Mouse (Mus musculus): ENCODE data around the gene Scube3. TPM values are rescaled to one million over a fixed set of nuclear protein-coding genes. Genes with fewer than 3 reads are reported as not detected.
"Not testable (repeated sequence)": the region's sequence is repeated elsewhere in the genome, so short reads cannot be mapped to it uniquely, and the experiment has no call there.

The Scube3 gene
- total and polyA plus RNA-seq, 3 experiments: 0.99 to 1.6 (median 1.0) TPM

DNA sequence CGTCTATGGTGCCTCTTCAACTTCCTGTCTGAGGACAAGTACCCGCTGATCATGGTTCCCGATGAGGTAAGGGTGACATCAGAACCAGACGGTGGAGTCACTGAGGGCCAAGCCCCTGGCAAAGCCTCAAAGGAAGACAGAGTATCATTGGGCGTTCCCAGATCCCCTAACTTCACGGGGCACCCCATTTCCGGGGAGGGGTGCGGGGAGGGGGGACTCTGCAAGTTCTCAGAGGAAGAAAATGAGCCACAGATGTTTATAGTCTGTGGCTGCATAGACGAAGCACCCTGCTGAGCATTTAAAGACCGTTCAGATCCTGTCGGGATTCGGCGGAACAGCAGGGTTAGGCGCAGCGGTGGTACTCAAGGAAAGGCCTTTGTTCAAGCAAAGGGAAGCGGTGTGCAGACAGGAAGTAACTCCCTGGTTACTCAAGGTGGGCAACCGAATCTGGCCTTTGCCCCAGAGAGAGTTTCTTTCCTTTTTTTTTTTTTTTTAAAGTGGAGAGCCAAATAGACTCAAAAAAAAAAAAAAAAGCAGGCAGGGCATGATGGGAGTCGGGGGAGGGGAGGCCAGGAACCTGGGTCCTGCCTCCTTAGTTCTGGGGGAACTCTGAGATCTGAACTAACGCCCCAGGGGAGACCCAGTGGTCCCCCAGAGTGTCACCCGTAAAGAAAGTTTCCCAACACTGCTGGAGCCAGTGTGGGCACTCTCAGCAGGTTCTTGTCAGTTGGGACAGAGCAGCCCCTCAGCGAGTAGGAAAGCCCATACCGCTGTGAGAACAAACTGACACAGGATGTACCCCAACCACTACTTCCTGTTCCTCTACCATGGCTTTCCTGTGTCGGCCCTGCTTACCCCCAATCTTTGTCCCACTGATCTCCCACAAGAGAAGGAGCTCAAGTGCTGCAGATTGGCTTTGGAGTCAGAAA is 76.0 kb downstream of the Scube3 start:
- H3K27ac ChIP-seq: peak overlapping the region; percentile 47
- no peaks in the 10 kb centered on the region for H3K36me3 ChIP-seq (ENCODE audit: control insufficient read depth, insufficient read depth, low read length)
- intact Hi-C loops (cut with DNase I): no loop called here
- H3K9ac ChIP-seq (ENCODE audit: low read depth, low read length): no peak overlapping the region
- H3K4me1 ChIP-seq (ENCODE audit: control insufficient read depth, insufficient read depth, low read length): no peaks in the 10 kb centered on the region
- no peaks in the 10 kb centered on the region for H3K27me3 ChIP-seq (ENCODE audit: control insufficient read depth, insufficient read depth, low read length)
- peak in 1 of 2 experiments; percentile 46 for DNase-seq
- H3K79me2 ChIP-seq (replicated peaks; ENCODE audit: control insufficient read depth, insufficient read depth, low read length): no peaks in the 10 kb centered on the region
- 19% methylated on average over 23 of the region's 23 CpGs for WGBS
- TF ChIP-seq EP300 (IDR thresholded peaks at IDR 0.05; ENCODE audit: insufficient read depth, low read depth, low read length) (no peak), POLR2A (IDR thresholded peaks at IDR 0.05; ENCODE audit: insufficient read depth, low read depth, low read length) (no peak), CTCF (IDR thresholded peaks at IDR 0.05) (peak; percentile 9)
- no peak overlapping the region for H3K4me3 ChIP-seq

DNA sequence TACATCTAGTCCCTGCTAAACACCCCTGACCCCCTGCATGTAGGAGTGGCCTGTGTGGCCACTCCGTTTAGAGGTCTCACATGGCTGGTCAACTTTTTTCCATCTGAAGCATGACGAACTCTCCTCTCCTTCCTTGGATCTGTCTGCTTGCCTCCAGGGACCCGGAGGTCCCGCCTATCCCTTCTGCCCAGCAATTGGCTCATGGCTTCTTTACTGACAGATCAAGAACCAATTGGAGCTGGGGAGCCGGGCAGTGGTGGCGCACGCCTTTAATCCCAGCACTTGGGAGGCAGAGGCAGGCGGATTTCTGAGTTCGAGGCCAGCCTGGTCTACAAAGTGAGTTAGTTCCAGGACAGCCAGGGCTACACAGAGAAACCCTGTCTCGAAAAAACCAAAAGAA is 80.5 kb downstream of the Scube3 start:
- DNase-seq; H3K4me3 ChIP-seq; H3K27ac ChIP-seq; H3K27me3 ChIP-seq (ENCODE audit: control insufficient read depth, insufficient read depth, low read length); H3K36me3 ChIP-seq (ENCODE audit: control insufficient read depth, insufficient read depth, low read length); H3K79me2 ChIP-seq (replicated peaks; ENCODE audit: control insufficient read depth, insufficient read depth, low read length); H3K4me1 ChIP-seq (ENCODE audit: control insufficient read depth, insufficient read depth, low read length); H3K9ac ChIP-seq (ENCODE audit: low read depth, low read length): not testable (repeated sequence)
- 88% methylated on average over 10 of the region's 10 CpGs for WGBS
- intact Hi-C loops (cut with DNase I): loop anchor here (2.0 kb wide), 1 partner anchor 16 kb away; the partner anchor contains the start of gene Def6

- DNase-seq: peak; percentile 92 to 93
- intact Hi-C loops (cut with DNase I): loop anchor here (2.0 kb wide), 1 partner anchor 17 kb away; the partner anchor contains the start of gene Def6
- Histone ChIP-seq H3K36me3 (ENCODE audit: control insufficient read depth, insufficient read depth, low read length) (no peaks in the 10 kb centered on the region), H3K79me2 (replicated peaks; ENCODE audit: control insufficient read depth, insufficient read depth, low read length) (no peaks in the 10 kb centered on the region), H3K9ac (ENCODE audit: low read depth, low read length) (peak overlapping the region; percentile 82), H3K27me3 (ENCODE audit: control insufficient read depth, insufficient read depth, low read length) (no peaks in the 10 kb centered on the region), H3K4me3 (peak overlapping the region; percentile 58), H3K27ac (peak overlapping the region; percentile 82), H3K4me1 (ENCODE audit: control insufficient read depth, insufficient read depth, low read length) (peaks cover 4% of the 10 kb centered on the region)
- TF ChIP-seq POLR2A (IDR thresholded peaks at IDR 0.05; ENCODE audit: insufficient read depth, low read depth, low read length) (peak; percentile 72), CTCF (IDR thresholded peaks at IDR 0.05) (peak; percentile 47), EP300 (IDR thresholded peaks at IDR 0.05; ENCODE audit: insufficient read depth, low read depth, low read length) (0 out of 2 replicates have a peak, but pooled peaks have one; percentile 38)
- 2% methylated on average over 46 of the region's 46 CpGs for WGBS
Measured at GRCm38 (mm10) chr17:28223561-28224391, 81.8 kb downstream of the Scube3 start.

Other genes starting within 250 kb of the Scube3 start
- gene Anks1, start 232.8 kb upstream of the Scube3 start, total RNA-seq (2021): 10 to 100 TPM; 51.6 to 76.4 TPM
- 64.4 and 90.1 TPM in 2 replicates for gene Anks1, start 232.8 kb upstream of the Scube3 start, polyA plus RNA-seq (2012; rRNA removed)
- 10 to 100 TPM; 21.5 to 21.6 TPM for gene Taf11, start 232.3 kb upstream of the Scube3 start, total RNA-seq (2021)
- 12.5 and 13.2 TPM in 2 replicates for gene Taf11, start 232.3 kb upstream of the Scube3 start, polyA plus RNA-seq (2012; rRNA removed)
- not detected for gene Tcp11, start 61.5 kb upstream of the Scube3 start, total RNA-seq (2021)
- 1.4 and 1.8 TPM in 2 replicates for gene Tcp11, start 61.5 kb upstream of the Scube3 start, polyA plus RNA-seq (2012; rRNA removed)
- 10 to 100 TPM; 12.4 to 12.5 TPM for gene Zfp523, start 35.0 kb downstream of the Scube3 start, total RNA-seq (2021)
- 22.9 and 30.8 TPM in 2 replicates for gene Zfp523, start 35.0 kb downstream of the Scube3 start, polyA plus RNA-seq (2012; rRNA removed)
- 1 to 10 TPM; 2.9 to 4.5 TPM for gene Def6, start 65.6 kb downstream of the Scube3 start, total RNA-seq (2021)
- gene Def6, start 65.6 kb downstream of the Scube3 start, polyA plus RNA-seq (2012; rRNA removed): 3.4 and 4.0 TPM in 2 replicates
- gene Ppard, start 90.6 kb downstream of the Scube3 start, total RNA-seq (2021): 10 to 100 TPM; 31.5 to 35.9 TPM
- 31.2 and 33.0 TPM in 2 replicates for gene Ppard, start 90.6 kb downstream of the Scube3 start, polyA plus RNA-seq (2012; rRNA removed)
- gene Fance, start 171.4 kb downstream of the Scube3 start, total RNA-seq (2021): 10 to 100 TPM; 11.2 to 12.0 TPM
- 7.4 and 11.8 TPM in 2 replicates for gene Fance, start 171.4 kb downstream of the Scube3 start, polyA plus RNA-seq (2012; rRNA removed)
- gene Rpl10a, start 186.3 kb downstream of the Scube3 start, total RNA-seq (2021): 100 to 1,000 TPM; 360 to 417 TPM
- gene Rpl10a, start 186.3 kb downstream of the Scube3 start, polyA plus RNA-seq (2012; rRNA removed): 634 and 1,197 TPM in 2 replicates
- gene Tead3, start 208.7 kb downstream of the Scube3 start, total RNA-seq (2021): 10 to 100 TPM; 12.7 to 13.7 TPM
- gene Tead3, start 208.7 kb downstream of the Scube3 start, polyA plus RNA-seq (2012; rRNA removed): 20.2 and 21.2 TPM in 2 replicates
- gene Tulp1, start 223.1 kb downstream of the Scube3 start, total RNA-seq (2021): not detected
- gene Tulp1, start 223.1 kb downstream of the Scube3 start, polyA plus RNA-seq (2012; rRNA removed): 0.38 TPM in 1 of 2 replicates, not detected in the other

Data from heart, adult 2 months (tissue).